Mouse (Mus musculus) frontal cortex, postnatal 36 days (tissue): ENCODE data around the gene Surf1.

Source experiments
- DNase-seq, 2 experiments: peaks; one replicate each; pipeline ENCODE4 v3.0.0; 2022; ENCODE audit warnings: low spot score in 2 of 2

Gene Surf1

GRCm38 (mm10) chr2:26927745-26928476 lies 11.6 kb upstream of the Surf1 start:
- no peak for DNase-seq

GRCm38 (mm10) chr2:26921784-26922183 lies 5.5 kb upstream of the Surf1 start:
- DNase-seq = no peak

GRCm38 (mm10) chr2:26920190-26920855 lies 4.0 kb upstream of the Surf1 start:
- no peak for DNase-seq

GRCm38 (mm10) chr2:26919684-26920083 lies 3.4 kb upstream of the Surf1 start:
- DNase-seq = no peak

- no peak for DNase-seq
These were observed 408 bp upstream of the Surf1 start for GRCm38 (mm10) chr2:26916738-26917137.

GRCm38 (mm10) chr2:26914148-26914941 lies 2.0 kb downstream of the Surf1 start:
- DNase-seq = no peak

- DNase-seq = no peak
These were observed 2.7 kb downstream of the Surf1 start for GRCm38 (mm10) chr2:26913416-26914147.

- no peak for DNase-seq
These were observed 4.0 kb downstream of the Surf1 start for GRCm38 (mm10) chr2:26912253-26912770.

GRCm38 (mm10) chr2:26910994-26911765 lies 5.2 kb downstream of the Surf1 start:
- DNase-seq = peak in 1 of 2 experiments; percentile 60

- DNase-seq = peak; percentile 99
These were observed 6.0 kb downstream of the Surf1 start, which contains the start of the genes Med22 and Rpl7a for GRCm38 (mm10) chr2:26910124-26910993. Gene Med22 (minus strand): TSS chr2:26910677. Gene Rpl7a (plus strand): TSS chr2:26910764.

GRCm38 (mm10) chr2:26909387-26909784 lies 6.9 kb downstream of the Surf1 start:
- DNase-seq = no peak

GRCm38 (mm10) chr2:26908710-26909386 lies 7.5 kb downstream of the Surf1 start:
- DNase-seq = no peak

GRCm38 (mm10) chr2:26907109-26907508 lies 9.2 kb downstream of the Surf1 start:
- DNase-seq = no peak

GRCm38 (mm10) chr2:26906431-26906830 lies 9.9 kb downstream of the Surf1 start:
- DNase-seq = no peak

GRCm38 (mm10) chr2:26905936-26906335 lies 10.4 kb downstream of the Surf1 start:
- no peak for DNase-seq

GRCm38 (mm10) chr2:26903311-26903710 lies 13.0 kb downstream of the Surf1 start:
- no peak for DNase-seq

- peak; percentile 97 to 99 for DNase-seq
These were observed 13.7 kb downstream of the Surf1 start, which contains the start of gene Surf6 for GRCm38 (mm10) chr2:26902467-26903220. Gene Surf6 (minus strand): TSS chr2:26902879.

- no peak for DNase-seq
These were observed 14.4 kb downstream of the Surf1 start for GRCm38 (mm10) chr2:26901834-26902400.
